Mouse (Mus musculus): ENCODE measurements around the gene Ip6k2.

The Ip6k2 gene

DNA sequence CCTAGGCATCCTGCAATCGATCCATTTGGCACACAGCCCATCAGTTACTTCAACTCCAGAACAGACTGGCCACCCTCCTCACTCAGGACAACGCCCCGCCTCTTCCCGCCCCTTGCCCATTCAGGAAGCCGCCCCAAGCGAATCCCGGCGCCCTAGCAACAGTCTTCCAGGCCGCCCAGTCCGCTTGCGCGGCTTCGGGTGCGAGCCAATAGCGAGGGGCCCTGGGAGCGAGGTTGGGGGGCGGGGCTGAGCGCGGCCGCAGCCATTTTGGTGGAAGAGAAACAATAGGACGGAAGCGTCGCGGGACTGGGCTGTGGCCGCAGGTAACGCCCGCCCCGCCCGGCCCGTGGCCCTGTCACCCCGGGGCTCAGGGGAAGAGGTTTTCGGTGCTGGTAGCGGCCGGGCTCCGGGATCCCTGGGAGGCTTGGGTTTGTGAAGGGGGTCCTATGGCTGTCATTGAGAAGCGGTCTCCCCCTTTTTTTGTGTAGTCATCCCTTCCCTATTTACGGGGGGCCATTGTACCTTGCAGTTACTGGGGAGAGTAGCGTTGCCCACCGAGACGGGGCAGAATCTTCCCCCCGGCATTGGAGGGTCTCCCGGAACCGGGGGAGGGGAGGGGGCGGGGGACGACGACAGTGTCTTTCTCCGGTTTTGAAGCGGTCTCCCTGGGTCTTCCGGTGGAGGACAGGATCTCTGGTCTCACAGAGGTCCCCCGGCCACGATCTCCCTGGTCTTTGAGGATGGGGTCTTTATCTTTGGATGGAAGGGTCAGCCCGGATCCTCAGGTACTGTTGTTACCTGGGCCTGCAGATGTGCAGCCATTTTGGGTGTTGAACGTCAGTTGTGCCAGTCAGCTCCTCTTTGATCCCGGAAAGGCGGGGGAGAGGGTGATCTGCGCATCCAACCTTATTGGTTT, at the start of gene Ip6k2:
Gene Ip6k2, plus strand, starts transcription at position 249 of the 916 bp plus-strand sequence.
- DNase-seq: peak; percentile 98

DNA sequence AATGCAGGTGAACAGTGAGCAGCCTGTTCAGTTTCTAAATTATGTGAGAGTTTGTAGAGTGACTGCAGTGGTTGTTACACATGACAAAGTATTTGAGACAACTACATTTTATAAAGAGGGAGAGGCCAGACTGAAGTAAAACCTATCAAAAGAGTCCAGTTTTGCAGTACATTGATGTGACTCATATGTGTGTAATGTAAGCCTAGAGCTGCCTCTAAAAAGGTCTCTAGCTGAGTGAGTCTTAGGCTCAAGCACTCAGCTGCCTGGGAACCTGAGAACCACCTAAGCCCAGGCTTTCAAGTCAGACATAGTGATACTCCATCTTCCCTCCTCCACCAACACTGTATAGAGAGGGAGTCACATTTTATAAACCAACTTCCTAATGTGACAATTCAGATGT, 49.0 kb upstream of the Ip6k2 start:
- no peak for DNase-seq

DNA sequence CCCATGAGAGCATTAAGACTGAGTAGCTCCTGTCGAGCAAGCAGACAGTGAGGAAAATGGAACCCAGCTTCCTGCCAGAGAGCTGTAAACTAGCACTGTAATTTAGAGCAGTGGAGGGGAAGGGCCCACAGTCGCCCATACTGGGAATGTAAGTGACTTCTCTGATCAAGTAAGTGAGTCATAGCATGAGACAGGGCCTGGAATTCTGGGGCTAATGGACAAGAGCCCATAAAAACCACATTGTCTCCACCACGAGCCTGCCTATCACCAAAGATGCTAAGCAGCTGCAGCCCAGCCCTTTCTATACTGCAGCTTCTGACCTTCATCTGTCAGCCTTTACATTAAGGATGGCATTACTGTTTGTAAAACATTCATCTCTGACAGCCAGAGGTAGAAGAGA, 44.4 kb upstream of the Ip6k2 start:
- no peak for DNase-seq

DNA sequence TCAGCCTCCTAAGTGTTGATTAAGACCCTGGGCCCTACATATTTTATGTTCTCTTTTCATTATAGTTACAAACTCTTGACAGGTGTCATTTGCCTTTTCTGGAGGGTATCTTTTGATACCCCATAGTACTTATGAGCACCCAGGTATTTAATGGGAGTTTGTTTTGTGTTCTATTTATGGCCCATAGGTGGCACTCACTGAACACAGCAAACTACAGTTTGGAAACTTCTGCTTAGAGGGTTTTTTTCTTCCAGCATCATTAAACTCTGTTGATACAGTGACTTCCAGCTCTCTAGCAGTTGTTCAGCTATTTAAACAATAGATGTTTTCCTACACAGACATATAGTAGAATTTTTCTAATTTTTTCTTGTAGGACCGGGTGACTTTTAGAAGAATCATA, 43.5 kb upstream of the Ip6k2 start:
- DNase-seq: no peak

DNA sequence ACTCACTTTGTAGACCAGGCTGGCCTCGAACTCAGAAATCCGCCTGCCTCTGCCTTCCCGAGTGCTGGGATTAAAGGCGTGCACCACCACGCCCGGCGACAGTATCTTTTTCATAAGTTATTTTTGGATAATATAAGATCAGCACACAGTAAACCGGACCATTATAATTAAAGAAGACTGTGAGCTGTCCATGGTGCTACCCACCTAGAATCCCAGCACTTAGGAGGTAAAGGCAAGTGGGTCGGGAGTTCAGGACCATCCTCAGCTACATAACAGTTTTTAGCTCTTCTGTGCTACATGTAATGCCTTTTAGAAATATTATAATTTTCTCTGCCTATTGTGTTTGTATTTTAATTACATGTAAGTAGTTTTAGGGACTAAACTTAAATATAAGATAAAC, 41.5 kb upstream of the Ip6k2 start:
- no peak for DNase-seq

DNA sequence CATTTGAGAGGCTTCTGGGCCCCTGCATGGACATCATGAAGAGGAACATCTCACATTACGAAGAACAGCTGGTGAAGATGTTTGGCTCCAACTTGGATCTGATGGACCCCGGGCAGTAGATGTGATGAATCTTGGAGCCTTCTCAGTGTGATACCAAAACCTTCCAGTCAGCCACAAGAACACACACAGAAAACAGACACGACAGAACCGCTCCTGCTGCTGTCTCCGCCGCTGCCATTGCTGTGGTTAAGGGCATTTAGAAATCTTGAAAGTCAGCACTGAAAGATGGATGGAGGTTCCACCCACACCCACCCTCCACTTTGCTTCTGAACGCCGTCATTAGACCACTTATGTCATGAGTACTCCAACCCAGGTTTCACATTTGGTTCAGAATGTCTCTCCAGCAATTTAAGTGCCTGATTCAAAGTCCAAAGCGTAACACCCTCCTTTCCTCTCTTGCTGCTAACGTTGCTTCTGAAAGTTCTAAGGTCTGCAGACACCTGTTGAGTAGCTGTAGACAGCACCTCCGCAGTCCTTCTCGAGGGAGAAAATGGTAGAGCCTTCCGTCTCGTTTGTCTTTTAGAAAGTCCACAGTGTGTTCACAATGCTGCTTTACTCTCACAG, 36.6 kb upstream of the Ip6k2 start:
- no peak for DNase-seq

DNA sequence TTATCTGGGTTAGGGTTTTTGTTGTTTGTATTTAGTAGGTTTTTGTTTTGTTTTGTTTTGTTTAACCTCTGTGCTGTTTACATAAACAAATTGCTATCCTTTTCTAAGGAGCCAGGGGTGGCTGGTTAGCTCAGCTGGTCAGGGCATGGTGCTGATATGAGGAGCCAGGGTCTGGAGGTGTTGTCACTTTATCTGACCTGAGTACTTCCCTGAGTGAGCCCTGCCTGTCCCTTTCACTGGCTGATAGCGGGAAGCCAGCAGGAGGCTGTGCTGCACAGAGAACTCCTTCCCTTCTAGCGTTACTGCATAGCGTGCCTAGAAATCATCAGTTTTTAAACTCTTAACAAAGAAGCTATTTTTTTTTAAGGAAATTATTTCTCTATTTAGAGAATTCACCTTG, 35.9 kb upstream of the Ip6k2 start:
- DNase-seq: no peak

DNA sequence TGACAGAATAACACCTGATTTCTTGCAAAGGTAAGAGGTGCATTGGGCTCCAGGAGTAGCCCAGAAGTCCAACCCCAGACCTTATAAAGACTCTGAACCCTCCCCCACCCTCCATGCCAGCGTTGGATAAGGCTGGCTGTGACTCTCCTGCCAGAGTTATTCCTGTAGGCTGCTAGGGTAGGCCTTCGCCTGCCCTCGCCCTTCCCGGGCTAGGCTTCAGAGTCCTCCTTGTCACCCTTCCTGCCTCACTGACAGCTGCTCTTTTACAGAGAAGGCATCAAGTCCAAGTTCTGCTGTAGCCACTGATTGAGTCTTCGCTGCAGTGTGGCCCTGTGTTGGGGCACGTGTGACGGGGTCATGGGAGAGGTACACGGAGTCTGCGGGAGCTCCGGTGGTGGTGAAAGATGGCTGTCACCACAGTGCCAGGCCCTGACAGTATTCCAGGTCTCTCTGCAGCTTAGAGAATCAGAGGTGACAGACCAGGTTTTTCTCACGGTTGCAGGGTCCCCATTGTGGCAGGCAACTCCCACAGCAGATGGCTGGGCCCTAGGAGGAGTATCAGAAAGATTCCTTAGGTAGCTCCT, 34.9 kb upstream of the Ip6k2 start:
- DNase-seq: no peak

DNA sequence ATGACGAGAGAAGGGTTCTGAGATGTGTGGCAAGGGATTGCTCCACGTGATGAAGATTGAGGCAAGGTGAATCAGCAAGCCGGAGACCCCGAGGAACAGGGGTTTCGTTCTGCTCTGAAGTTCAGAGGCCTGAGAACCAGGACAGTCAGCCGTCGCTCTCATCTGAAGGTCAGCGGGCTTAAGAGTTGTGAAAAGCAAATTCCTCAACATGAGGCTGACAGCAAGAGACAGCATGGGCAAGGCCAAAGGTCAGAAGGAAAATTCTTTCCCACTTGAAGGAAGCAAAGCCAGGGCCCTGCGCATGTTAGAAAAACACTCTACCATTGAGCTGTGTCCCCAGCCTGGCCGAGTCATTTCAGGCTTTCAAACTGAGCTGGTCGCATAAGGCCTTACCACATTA, 33.0 kb upstream of the Ip6k2 start:
- no peak for DNase-seq

DNA sequence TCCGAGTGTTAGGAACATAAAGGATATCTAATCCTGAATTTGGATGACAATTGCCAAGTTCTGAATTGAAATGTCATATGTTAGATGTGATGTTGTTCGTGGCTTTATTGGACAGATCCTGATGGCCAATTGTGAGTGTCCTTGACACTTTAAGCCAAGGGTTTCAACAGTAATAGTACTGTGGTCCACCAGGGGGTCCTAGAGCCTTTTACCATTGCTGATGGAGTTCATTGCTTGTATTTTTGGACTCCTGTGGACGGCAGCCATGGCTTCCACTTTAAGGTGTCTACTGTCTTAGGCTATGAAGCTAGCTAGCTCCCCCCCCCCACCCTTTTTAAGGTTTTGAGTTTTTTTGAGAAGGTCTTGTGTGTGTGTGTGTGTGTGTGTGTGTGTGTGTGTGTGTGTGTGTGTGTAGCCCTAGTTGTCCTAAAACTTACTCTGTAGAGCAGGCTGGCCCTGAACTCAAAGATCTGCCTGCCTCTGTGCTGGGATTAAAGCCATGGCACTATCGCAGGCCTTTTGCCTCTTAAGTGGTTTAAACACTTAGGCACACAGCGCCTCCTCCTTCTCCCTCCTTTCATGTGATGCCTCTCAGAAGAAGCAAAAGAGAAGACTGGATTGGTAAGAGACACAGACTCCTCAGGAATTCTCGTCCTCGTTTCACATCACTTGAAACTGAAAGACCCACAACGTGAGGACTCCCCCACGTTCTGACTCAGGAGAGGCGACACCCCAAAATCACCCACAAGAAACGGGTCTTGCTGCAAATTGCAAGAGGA, 31.3 kb upstream of the Ip6k2 start:
- no peak for DNase-seq

DNA sequence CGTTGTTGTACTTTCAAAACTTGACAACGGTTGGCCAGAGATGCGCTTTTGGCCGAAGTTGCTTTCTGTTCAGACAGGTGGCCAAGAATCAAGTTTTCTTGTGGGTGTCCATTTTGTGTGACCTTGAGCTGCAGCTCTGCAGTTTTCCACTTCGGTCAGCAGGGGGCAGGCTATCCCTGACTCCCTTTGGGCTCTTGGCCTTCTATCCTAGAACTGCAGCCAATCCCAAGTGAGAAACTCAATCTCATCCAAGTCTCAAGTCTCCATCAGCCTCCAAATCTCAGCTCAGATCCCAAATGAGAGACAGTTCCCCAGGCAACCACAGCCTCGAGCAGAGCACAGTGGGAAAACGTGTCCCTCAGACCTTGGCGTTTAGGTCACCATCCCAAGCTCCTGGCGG, 30.3 kb upstream of the Ip6k2 start:
- peak; percentile 59 for DNase-seq

DNA sequence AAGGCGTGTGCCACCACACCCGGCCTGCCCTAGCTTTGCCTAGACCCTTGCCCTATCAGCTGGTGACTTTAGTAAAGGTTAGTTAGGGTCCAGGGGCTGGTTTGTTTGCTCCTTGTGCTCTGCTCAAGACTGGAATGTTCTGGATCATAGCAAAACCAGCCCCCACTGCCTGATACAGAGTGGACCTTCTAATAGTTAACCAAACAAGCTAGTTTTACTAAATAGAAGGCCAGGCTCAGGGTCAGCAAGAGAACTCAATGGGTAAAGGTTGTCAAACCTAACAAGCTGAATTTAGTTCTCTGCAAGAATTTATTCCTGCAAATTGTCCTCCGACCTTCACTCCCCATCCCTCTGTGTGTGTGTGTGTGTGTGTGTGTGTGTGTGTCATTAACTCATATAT, 29.6 kb upstream of the Ip6k2 start:
- DNase-seq: no peak

DNA sequence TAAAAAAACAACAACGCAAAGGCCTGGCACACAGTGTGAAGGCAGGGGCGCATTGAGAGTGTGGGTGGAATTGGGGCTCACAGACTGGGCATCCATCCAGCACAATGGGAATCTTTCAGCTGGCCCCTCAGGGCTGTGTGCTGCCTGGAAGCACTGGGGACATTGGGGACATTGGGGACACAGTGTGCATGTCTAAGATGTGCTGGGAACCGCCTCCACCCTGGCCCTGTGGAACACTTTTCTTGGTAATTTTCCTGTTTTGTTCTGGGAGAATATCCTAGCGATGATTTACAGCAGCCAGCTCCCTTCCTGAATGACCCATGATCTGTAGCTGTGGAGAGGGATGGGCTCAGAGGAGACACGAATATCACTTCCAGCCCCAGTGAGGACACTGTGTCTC, 29.2 kb upstream of the Ip6k2 start:
- DNase-seq: no peak

DNA sequence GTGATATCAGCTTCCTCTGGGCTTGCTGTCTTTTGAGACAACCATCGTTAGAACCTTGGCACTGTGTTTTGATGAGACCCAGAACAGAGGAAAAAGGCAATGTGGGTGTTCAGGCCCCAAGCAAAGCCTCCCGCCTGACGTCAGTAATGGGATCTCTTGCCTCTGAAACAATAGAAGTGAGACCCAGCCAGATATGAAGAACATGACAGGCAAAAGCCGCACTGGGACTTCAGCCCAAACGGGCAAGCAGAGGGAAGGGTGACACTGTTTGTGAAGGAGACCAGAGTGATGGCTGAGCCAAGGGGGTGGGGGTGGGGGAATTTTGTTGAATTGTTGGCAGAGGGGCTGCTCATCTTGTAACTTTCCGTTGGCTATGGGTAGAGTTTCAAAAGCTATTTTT, 26.2 kb upstream of the Ip6k2 start:
- DNase-seq: no peak

DNA sequence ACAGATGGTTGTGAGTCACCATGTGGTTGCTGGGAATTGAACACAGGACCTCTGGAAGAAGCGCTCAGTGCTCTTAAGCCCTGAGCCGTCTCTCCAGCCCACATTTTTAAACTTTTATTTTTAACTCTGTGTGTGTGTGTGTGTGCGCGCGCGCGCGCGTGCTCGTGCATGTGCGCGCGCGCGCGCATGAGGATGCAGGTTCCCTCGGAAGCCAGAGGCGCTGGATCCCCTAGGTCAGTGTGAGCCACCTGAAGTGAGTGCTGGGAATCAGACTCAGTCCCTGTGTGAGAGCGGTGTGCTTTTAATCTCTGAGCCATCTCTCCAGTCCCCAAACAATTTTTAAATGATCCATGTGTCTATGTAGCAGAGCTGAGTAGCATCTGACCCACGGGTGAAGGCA, 24.5 kb upstream of the Ip6k2 start:
- no peak for DNase-seq

DNA sequence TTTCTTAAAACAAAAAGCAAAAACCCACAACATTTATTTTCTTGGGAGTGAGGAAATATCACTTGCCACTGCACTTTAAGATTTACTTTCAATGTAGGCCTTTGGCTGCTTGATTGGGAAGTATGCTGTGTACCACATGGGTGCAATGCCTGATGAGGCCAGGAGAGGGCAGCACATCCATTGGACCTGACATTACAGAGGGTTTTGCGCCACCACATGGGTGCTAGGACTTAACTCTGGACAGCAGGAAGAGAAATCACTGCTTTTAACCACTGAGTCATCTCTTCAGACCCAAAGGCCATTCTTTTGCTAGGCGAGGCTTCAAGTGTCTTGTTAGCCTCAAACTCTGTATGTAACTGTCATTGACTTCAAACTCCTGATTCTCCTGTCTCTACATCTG, 23.8 kb upstream of the Ip6k2 start:
- DNase-seq: peak; percentile 83

DNA sequence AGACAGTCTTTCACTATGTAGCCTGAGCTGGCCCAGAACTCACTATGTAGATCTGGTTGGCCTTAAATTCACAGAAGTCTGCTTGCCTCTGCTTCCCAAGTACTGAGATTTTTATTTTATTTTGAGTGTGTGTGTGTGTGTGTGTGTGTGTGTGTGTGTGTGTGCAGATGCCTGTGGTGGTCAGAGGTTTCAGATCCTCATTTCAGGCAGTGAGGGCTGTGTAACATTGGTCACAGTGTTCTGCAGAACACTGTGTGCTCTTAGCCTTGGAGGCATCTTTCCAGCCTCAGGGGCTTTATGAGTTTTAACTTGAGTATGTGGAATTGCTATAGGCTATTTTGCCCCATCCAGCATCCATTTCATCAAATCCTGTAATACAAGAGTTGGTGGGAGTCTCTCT, 22.0 kb upstream of the Ip6k2 start:
- DNase-seq: no peak

DNA sequence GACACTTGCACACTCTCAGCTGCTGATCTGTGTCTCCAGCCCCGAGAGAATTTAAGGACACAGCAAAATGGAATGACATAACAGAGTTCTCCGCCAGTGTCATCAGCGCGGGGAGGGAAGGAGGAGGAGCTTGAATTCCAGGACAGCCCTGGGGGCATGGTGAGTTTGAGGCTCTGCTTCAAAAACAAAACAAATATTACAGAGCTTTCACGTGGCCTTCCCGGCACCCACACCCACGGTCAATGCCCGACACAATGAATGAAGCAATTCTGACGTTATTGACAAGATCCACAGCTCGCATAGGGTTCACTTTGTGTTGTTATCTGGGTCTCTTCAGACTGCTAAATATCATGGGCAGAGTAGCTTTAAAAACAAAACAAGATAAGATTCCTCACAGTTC, 18.6 kb upstream of the Ip6k2 start:
- DNase-seq: no peak

DNA sequence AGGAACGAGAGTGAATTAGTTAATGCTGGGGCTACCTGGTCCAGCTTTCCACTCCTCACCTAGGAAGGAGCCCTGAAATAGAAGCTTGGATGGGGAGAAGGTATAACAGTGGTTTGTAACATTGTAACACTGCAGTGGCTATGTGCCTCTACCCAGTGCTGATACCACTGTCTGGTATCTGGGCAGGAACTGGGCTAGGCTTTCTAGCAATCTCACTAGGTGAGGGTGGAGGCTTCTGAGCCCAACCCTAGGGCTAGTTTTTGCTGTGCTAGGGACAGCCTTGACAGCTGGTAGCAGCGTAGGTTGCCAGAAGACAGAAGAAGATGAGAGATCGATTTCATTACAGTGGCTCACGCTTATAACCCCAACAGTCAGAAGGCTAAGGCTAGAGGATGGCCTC, 7.0 kb upstream of the Ip6k2 start:
- DNase-seq: no peak

DNA sequence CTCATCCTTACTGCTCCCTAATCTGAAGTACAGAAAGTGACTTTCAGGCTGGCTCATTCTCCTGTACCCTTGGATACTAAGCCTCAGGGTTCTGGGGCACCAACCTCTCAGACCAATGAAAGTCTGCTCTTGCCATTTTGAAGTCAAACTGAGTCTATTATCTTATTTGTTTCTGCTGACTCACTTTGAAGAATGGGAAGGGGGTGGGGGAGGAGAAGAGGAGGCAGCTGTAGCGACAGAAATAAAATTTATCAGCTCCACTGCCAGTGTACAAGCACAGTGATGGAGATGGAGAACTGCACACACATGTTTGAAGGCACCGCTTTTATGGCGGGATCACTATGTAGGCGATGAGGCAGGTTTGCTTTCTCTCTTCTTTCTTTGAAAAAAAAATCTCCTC, 6.3 kb upstream of the Ip6k2 start:
- DNase-seq: no peak

DNA sequence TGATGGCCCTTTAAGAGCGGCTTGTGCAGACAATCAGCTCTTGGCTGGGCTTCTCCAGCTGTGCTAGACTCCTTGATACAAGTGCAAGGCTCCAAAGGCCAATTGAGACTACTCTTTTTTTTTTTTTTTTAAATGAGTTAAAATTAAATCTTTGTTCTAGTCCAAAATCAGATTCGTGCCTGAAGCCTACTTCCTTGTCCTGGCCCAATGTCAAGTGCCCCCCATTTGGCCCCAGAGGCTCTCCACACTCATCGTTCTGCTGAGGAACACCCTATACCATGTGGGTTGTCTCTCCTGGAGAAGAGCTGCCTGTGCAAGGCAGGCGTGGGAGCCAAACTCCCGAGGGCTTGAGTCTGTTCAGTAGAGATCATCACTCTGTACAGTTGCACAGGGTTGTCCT, 2.6 kb upstream of the Ip6k2 start:
- no peak for DNase-seq

DNA sequence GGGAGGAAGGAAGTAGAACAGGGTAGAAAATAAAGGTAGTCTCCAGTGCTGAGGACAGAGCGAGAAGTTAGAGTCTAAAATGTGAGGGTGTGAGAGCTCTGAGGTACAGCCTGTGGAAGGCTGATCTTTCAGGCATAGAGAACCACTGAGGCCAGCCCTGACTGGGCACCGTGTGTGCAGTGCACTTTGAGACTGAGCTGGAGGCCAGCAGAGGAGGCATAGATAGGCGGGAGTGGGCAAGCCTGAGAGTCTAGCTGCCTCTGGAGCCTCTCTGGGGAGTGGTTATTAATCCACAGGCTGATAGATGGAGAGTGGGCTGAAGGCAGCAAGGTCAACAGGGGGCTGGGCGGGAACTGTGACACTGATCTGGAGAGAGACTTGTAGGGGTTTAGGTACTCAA, 1.7 kb upstream of the Ip6k2 start:
- DNase-seq: no peak

DNA sequence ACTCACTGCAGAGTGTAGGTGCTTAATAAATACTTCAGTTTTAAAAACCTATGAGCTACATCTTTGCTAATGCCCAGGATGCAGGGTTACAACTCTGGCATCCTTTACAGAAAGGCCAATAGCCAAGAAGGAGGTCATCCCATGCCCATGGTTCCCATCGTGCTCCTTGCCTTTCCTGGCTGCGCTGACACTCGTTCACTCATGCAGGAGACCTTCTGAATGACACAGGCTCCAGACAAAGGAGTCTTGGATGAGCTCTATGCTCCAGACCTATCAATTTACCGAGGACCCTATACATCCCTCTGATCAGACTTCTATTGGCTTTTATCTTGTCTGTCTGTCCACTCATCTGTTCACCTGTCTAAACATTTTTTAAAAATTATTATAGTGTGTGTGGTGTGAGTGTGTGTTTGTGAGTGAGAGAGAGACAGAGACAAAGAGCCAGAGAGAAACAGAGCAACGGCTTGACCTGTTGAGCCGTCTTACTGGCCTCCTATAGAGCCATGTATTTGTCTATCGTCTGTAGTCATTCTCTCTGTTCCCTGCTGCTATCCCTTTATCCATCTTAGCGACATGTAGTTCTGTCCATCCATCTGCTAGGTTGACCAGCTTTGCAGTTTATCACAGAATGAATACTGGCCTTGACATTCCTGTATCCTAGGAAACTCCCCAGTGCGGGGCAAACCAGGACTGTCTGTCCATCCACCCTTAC, 604 bp upstream of the Ip6k2 start:
- DNase-seq: no peak
